Mouse (Mus musculus) hindbrain, embryonic 13.5 days (tissue): ENCODE data around the gene Pum3. TPM values are rescaled to one million over a fixed set of nuclear protein-coding genes. Genes with fewer than 3 reads are reported as not detected.

Source experiments
- ATAC-seq: fragments of 200-750 bp; cut with Nextera tagmentation; 2 replicates; pipeline ENCODE4 v1.8.0; 2017; ENCODE audit warnings: moderate TSS enrichment; ENCODE audit not compliant: low FRiP score
- H3K27ac ChIP-seq: fragments of 300-500 bp; sonication (generic); 2 replicates; pipeline ENCODE4 v1.5.1; 2015; ENCODE audit warnings: inconsistent platforms, mild to moderate bottlenecking, moderate library complexity
- H3K27me3 ChIP-seq: fragments of 300-500 bp; sonication (generic); 2 replicates; pipeline ENCODE4 v1.6.1; 2015; ENCODE audit warnings: mild to moderate bottlenecking, inconsistent platforms
- H3K36me3 ChIP-seq: fragments of 300-500 bp; sonication (generic); 2 replicates; pipeline ENCODE4 v1.6.1; 2015; ENCODE audit warnings: mild to moderate bottlenecking, inconsistent platforms
- H3K4me1 ChIP-seq: fragments of 300-500 bp; sonication (generic); replicated peaks from 2 replicates; pipeline ENCODE4 v1.6.1; 2015; ENCODE audit warnings: inconsistent platforms
- H3K4me2 ChIP-seq: fragments of 300-500 bp; sonication (generic); 2 replicates; pipeline ENCODE4 v1.6.1; 2015; ENCODE audit warnings: inconsistent platforms, mild to moderate bottlenecking, moderate library complexity
- H3K4me3 ChIP-seq: fragments of 300-500 bp; sonication (generic); 2 replicates; pipeline ENCODE4 v1.5.1; 2015; ENCODE audit warnings: mild to moderate bottlenecking, inconsistent platforms
- H3K9ac ChIP-seq: fragments of 300-500 bp; sonication (generic); 2 replicates; pipeline ENCODE4 v1.6.1; 2015; ENCODE audit warnings: mild to moderate bottlenecking, inconsistent platforms
- H3K9me3 ChIP-seq: fragments of 300-500 bp; sonication (generic); 2 replicates; pipeline ENCODE4 v1.6.1; 2016; ENCODE audit warnings: inconsistent platforms
- WGBS: fragments of 180-500 bp; shearing (Covaris S2); methylation state at CpG from one replicate; pipeline ENCODE4 v1.1.7; 2015; 5-methylcytosine and 5-hydroxymethylcytosine counted together
- polyA plus RNA-seq: library from polyadenylated mRNA; unstranded; fragments of >200 nt; fragmentation: Nextera tagmentation; extraction: Ambion mirVana; gene quantifications from 2 replicates; pipeline ENCODE4 v1.2.1, GENCODE M21; 2015

Gene Pum3
- polyA plus RNA-seq, 1 experiment from 2014 or later = 65.4 TPM

- no peaks in the 10 kb centered on the region for H3K27me3 ChIP-seq
- H3K27ac ChIP-seq = no peak overlapping the region
- no peak overlapping the region for H3K4me3 ChIP-seq
- H3K4me2 ChIP-seq = no peak overlapping the region
- peaks cover 79% of the 10 kb centered on the region for H3K36me3 ChIP-seq
- no peak for ATAC-seq
- WGBS = 95% methylated on average over 4 of the region's 4 CpGs
- no peak overlapping the region for H3K9ac ChIP-seq
- H3K4me1 ChIP-seq = no peaks in the 10 kb centered on the region
- no peaks in the 10 kb centered on the region for H3K9me3 ChIP-seq
Measured at GRCm38 (mm10) chr19:27417375-27417774, 12.2 kb downstream of the Pum3 start.

- Histone ChIP-seq H3K9me3 (no peaks in the 10 kb centered on the region), H3K27ac (no peak overlapping the region), H3K4me2 (no peak overlapping the region), H3K9ac (no peak overlapping the region), H3K4me1 (no peaks in the 10 kb centered on the region), H3K36me3 (peaks cover 78% of the 10 kb centered on the region), H3K4me3 (no peak overlapping the region), H3K27me3 (no peaks in the 10 kb centered on the region)
- 69% methylated on average over 11 of the region's 11 CpGs for WGBS
- no peak for ATAC-seq
Measured at GRCm38 (mm10) chr19:27416569-27416968, 13.1 kb downstream of the Pum3 start.

- Histone ChIP-seq H3K4me3 (no peak overlapping the region), H3K4me1 (no peaks in the 10 kb centered on the region), H3K4me2 (no peak overlapping the region), H3K27ac (no peak overlapping the region), H3K9me3 (no peaks in the 10 kb centered on the region), H3K36me3 (peaks cover 57% of the 10 kb centered on the region), H3K9ac (no peak overlapping the region), H3K27me3 (no peaks in the 10 kb centered on the region)
- ATAC-seq = no peak
- 97% methylated on average over 4 of the region's 4 CpGs for WGBS
Measured at GRCm38 (mm10) chr19:27411340-27411739, 18.3 kb downstream of the Pum3 start.

- Histone ChIP-seq H3K4me1 (no peaks in the 10 kb centered on the region), H3K36me3 (peaks cover 51% of the 10 kb centered on the region), H3K9ac (no peak overlapping the region), H3K4me2 (no peak overlapping the region), H3K27ac (no peak overlapping the region), H3K9me3 (no peaks in the 10 kb centered on the region), H3K4me3 (no peak overlapping the region), H3K27me3 (no peaks in the 10 kb centered on the region)
- 91% methylated on average over 4 of the region's 4 CpGs for WGBS
- ATAC-seq = no peak
Measured at GRCm38 (mm10) chr19:27410751-27411150, 18.9 kb downstream of the Pum3 start.

GRCm38 (mm10) chr19:27409782-27410181 is 19.8 kb downstream of the Pum3 start:
- ATAC-seq = no peak
- no peak overlapping the region for H3K4me3 ChIP-seq
- H3K4me2 ChIP-seq = no peak overlapping the region
- no peak overlapping the region for H3K27ac ChIP-seq
- no peaks in the 10 kb centered on the region for H3K9me3 ChIP-seq
- H3K27me3 ChIP-seq = no peaks in the 10 kb centered on the region
- H3K4me1 ChIP-seq = no peaks in the 10 kb centered on the region
- no peak overlapping the region for H3K9ac ChIP-seq
- peaks cover 44% of the 10 kb centered on the region for H3K36me3 ChIP-seq

- no peak overlapping the region for H3K4me2 ChIP-seq
- WGBS = 98% methylated on average over 4 of the region's 4 CpGs
- no peak overlapping the region for H3K4me3 ChIP-seq
- H3K27ac ChIP-seq = no peak overlapping the region
- no peaks in the 10 kb centered on the region for H3K27me3 ChIP-seq
- H3K9me3 ChIP-seq = no peaks in the 10 kb centered on the region
- H3K4me1 ChIP-seq = no peaks in the 10 kb centered on the region
- H3K9ac ChIP-seq = no peak overlapping the region
- ATAC-seq = no peak
- peaks cover 42% of the 10 kb centered on the region for H3K36me3 ChIP-seq
Measured at GRCm38 (mm10) chr19:27409196-27409595, 20.4 kb downstream of the Pum3 start.

- Histone ChIP-seq H3K4me3 (no peak overlapping the region), H3K27me3 (no peaks in the 10 kb centered on the region), H3K27ac (no peak overlapping the region), H3K9ac (no peak overlapping the region), H3K9me3 (no peaks in the 10 kb centered on the region), H3K36me3 (peaks cover 83% of the 10 kb centered on the region), H3K4me1 (no peaks in the 10 kb centered on the region), H3K4me2 (no peak overlapping the region)
- WGBS = 75% methylated on average over 9 of the region's 9 CpGs
- ATAC-seq = no peak
Measured at GRCm38 (mm10) chr19:27397797-27398196, 31.8 kb downstream of the Pum3 start.

- Histone ChIP-seq H3K27ac (no peak overlapping the region), H3K4me3 (no peak overlapping the region), H3K36me3 (peaks cover 86% of the 10 kb centered on the region), H3K27me3 (no peaks in the 10 kb centered on the region), H3K9me3 (no peaks in the 10 kb centered on the region), H3K4me2 (no peak overlapping the region), H3K9ac (no peak overlapping the region), H3K4me1 (no peaks in the 10 kb centered on the region)
- WGBS = 85% methylated on average over 5 of the region's 5 CpGs
- ATAC-seq = no peak
Measured at GRCm38 (mm10) chr19:27397223-27397622, 32.4 kb downstream of the Pum3 start.

- 86% methylated on average over 2 of the region's 2 CpGs for WGBS
- Histone ChIP-seq H3K4me2 (no peak overlapping the region), H3K36me3 (peaks cover 83% of the 10 kb centered on the region), H3K27ac (no peak overlapping the region), H3K4me1 (no peaks in the 10 kb centered on the region), H3K9me3 (no peaks in the 10 kb centered on the region), H3K4me3 (no peak overlapping the region), H3K27me3 (no peaks in the 10 kb centered on the region), H3K9ac (no peak overlapping the region)
- ATAC-seq = no peak
Measured at GRCm38 (mm10) chr19:27396719-27397118, 32.9 kb downstream of the Pum3 start.

- Histone ChIP-seq H3K27ac (no peak overlapping the region), H3K4me3 (no peak overlapping the region), H3K4me2 (no peak overlapping the region), H3K4me1 (no peaks in the 10 kb centered on the region), H3K9me3 (no peaks in the 10 kb centered on the region), H3K27me3 (no peaks in the 10 kb centered on the region), H3K36me3 (peaks cover 83% of the 10 kb centered on the region), H3K9ac (no peak overlapping the region)
- no peak for ATAC-seq
- WGBS = 93% methylated on average over 5 of the region's 5 CpGs
Measured at GRCm38 (mm10) chr19:27395936-27396335, 33.7 kb downstream of the Pum3 start.

- Histone ChIP-seq H3K4me2 (no peak overlapping the region), H3K4me3 (no peak overlapping the region), H3K27ac (no peak overlapping the region), H3K9me3 (no peaks in the 10 kb centered on the region), H3K4me1 (no peaks in the 10 kb centered on the region), H3K9ac (no peak overlapping the region), H3K36me3 (peaks cover 83% of the 10 kb centered on the region), H3K27me3 (no peaks in the 10 kb centered on the region)
- ATAC-seq = no peak
- WGBS = 90% methylated on average over 8 of the region's 8 CpGs
Measured at GRCm38 (mm10) chr19:27395481-27395880, 34.1 kb downstream of the Pum3 start.

- Histone ChIP-seq H3K9ac (no peak overlapping the region), H3K9me3 (no peaks in the 10 kb centered on the region), H3K27me3 (no peaks in the 10 kb centered on the region), H3K4me1 (no peaks in the 10 kb centered on the region), H3K4me2 (no peak overlapping the region), H3K36me3 (peaks cover 85% of the 10 kb centered on the region), H3K27ac (no peak overlapping the region), H3K4me3 (no peak overlapping the region)
- WGBS = 94% methylated on average over 7 of the region's 7 CpGs
- no peak for ATAC-seq
Measured at GRCm38 (mm10) chr19:27394341-27394990, 35.2 kb downstream of the Pum3 start.

GRCm38 (mm10) chr19:27392431-27392830 is 37.2 kb downstream of the Pum3 start:
- Histone ChIP-seq H3K9me3 (no peaks in the 10 kb centered on the region), H3K4me1 (no peaks in the 10 kb centered on the region), H3K27ac (no peak overlapping the region), H3K27me3 (no peaks in the 10 kb centered on the region), H3K4me2 (no peak overlapping the region), H3K9ac (no peak overlapping the region), H3K4me3 (no peak overlapping the region), H3K36me3 (peaks cover 85% of the 10 kb centered on the region)
- no peak for ATAC-seq
- WGBS = 76% methylated on average over 2 of the region's 2 CpGs
